Mouse (Mus musculus) midbrain, embryonic 12.5 days (tissue): ENCODE data around the gene Bcdin3d. TPM values are rescaled to one million over a fixed set of nuclear protein-coding genes. Genes with fewer than 3 reads are reported as not detected.
A peak's percentile ranks its signal among the peaks of the same experiment; 100 is the strongest.
"Not testable (repeated sequence)": the region's sequence is repeated elsewhere in the genome, so short reads cannot be mapped to it uniquely, and the experiment has no call there.

Source experiments
- ATAC-seq: fragments of 200-750 bp; cut with Nextera tagmentation; 2 replicates; pipeline ENCODE4 v1.8.0; 2017; ENCODE audit warnings: low read depth, moderate TSS enrichment, moderate library complexity; ENCODE audit not compliant: low FRiP score
- H3K27ac ChIP-seq: fragments of 300-500 bp; sonication (generic); replicated peaks from 2 replicates; pipeline ENCODE4 v1.5.1; 2016; ENCODE audit warnings: mild to moderate bottlenecking
- H3K27me3 ChIP-seq: fragments of 300-500 bp; sonication (generic); 2 replicates; pipeline ENCODE4 v1.6.1; 2016; ENCODE audit warnings: mild to moderate bottlenecking
- H3K36me3 ChIP-seq: fragments of 300-500 bp; sonication (generic); 2 replicates; pipeline ENCODE4 v1.6.1; 2016
- H3K4me1 ChIP-seq: fragments of 300-500 bp; sonication (generic); 2 replicates; pipeline ENCODE4 v1.6.1; 2016
- H3K4me2 ChIP-seq: fragments of 300-500 bp; sonication (generic); replicated peaks from 2 replicates; pipeline ENCODE4 v1.6.1; 2016; ENCODE audit warnings: mild to moderate bottlenecking, moderate library complexity
- H3K4me3 ChIP-seq: fragments of 300-500 bp; sonication (generic); 2 replicates; pipeline ENCODE4 v1.5.1; 2016; ENCODE audit warnings: mild to moderate bottlenecking
- H3K9ac ChIP-seq: fragments of 300-500 bp; sonication (generic); replicated peaks from 2 replicates; pipeline ENCODE4 v1.6.1; 2016; ENCODE audit warnings: mild to moderate bottlenecking, moderate library complexity
- H3K9me3 ChIP-seq: fragments of 300-500 bp; sonication (generic); 2 replicates; pipeline ENCODE4 v1.6.1; 2016; ENCODE audit warnings: mild to moderate bottlenecking
- WGBS: fragments of 180-500 bp; shearing (Covaris S2); methylation state at CpG from one replicate; pipeline ENCODE4 v1.1.7; 2016; 5-methylcytosine and 5-hydroxymethylcytosine counted together
- polyA plus RNA-seq: library from polyadenylated mRNA; unstranded; fragments of >200 nt; fragmentation: Nextera tagmentation; extraction: Ambion mirVana; gene quantifications from 2 replicates; pipeline ENCODE4 v1.2.1, GENCODE M21; 2016

Gene Bcdin3d
- polyA plus RNA-seq, 1 experiment from 2014 or later, result 19.9 TPM

- 76% methylated on average over 11 of the region's 11 CpGs for WGBS
- Histone ChIP-seq H3K27ac (no peak overlapping the region), H3K9ac (no peak overlapping the region; the same call in 1 of the 2 replicates), H3K4me2 (no peak overlapping the region), H3K36me3 (peaks cover 2% of the 10 kb centered on the region; the same call in 1 of the 2 replicates), H3K27me3 (no peaks in the 10 kb centered on the region), H3K4me3 (no peak overlapping the region), H3K4me1 (peaks cover 44% of the 10 kb centered on the region), H3K9me3 (no peaks in the 10 kb centered on the region)
- ATAC-seq, result no peak
Measured at GRCm38 (mm10) chr15:99453153-99453900, 21.2 kb downstream of the Bcdin3d start.

- 92% methylated on average over 8 of the region's 8 CpGs for WGBS
- no peak overlapping the region for H3K9ac ChIP-seq
- H3K4me1 ChIP-seq, result peaks cover 19% of the 10 kb centered on the region
- peaks cover 2% of the 10 kb centered on the region; the same call in 1 of the 2 replicates for H3K36me3 ChIP-seq
- no peak for ATAC-seq
- H3K4me2 ChIP-seq, result no peak overlapping the region
- no peak overlapping the region for H3K27ac ChIP-seq
- no peaks in the 10 kb centered on the region for H3K27me3 ChIP-seq
- H3K4me3 ChIP-seq, result no peak overlapping the region
- no peaks in the 10 kb centered on the region for H3K9me3 ChIP-seq
Measured at GRCm38 (mm10) chr15:99449751-99450280, 24.7 kb downstream of the Bcdin3d start.

- H3K4me3 ChIP-seq, result no peak overlapping the region
- ATAC-seq, result no peak
Measured at GRCm38 (mm10) chr15:99449131-99449750, 25.3 kb downstream of the Bcdin3d start.

GRCm38 (mm10) chr15:99446136-99446535 is 28.4 kb downstream of the Bcdin3d start:
- not testable (repeated sequence) for H3K27ac ChIP-seq, H3K4me2 ChIP-seq, H3K27me3 ChIP-seq, ATAC-seq, H3K4me1 ChIP-seq, H3K9ac ChIP-seq, H3K4me3 ChIP-seq, H3K9me3 ChIP-seq, H3K36me3 ChIP-seq
- WGBS, result 93% methylated on average over 10 of the region's 10 CpGs

More at GRCm38 (mm10) chr15:99449131-99449750, 25.3 kb downstream of the Bcdin3d start:
- Histone ChIP-seq H3K4me1 (peaks cover 15% of the 10 kb centered on the region; the same call in 1 of the 2 replicates), H3K9ac (no peak overlapping the region), H3K27ac (no peak overlapping the region), H3K36me3 (peaks cover 2% of the 10 kb centered on the region; the same call in 1 of the 2 replicates), H3K27me3 (no peaks in the 10 kb centered on the region), H3K9me3 (no peaks in the 10 kb centered on the region), H3K4me2 (no peak overlapping the region)
- WGBS, result 83% methylated on average over 9 of the region's 9 CpGs

- Histone ChIP-seq H3K27ac (no peak overlapping the region; the same call in 1 of the 2 replicates), H3K4me2 (no peak overlapping the region), H3K4me3 (no peak overlapping the region), H3K4me1 (peaks cover 12% of the 10 kb centered on the region), H3K36me3 (peaks cover 3% of the 10 kb centered on the region), H3K9ac (no peak overlapping the region), H3K27me3 (no peaks in the 10 kb centered on the region), H3K9me3 (no peaks in the 10 kb centered on the region)
- ATAC-seq, result no peak
- WGBS, result 59% methylated on average over 6 of the region's 6 CpGs
Measured at GRCm38 (mm10) chr15:99445567-99445966, 29.0 kb downstream of the Bcdin3d start.

GRCm38 (mm10) chr15:99442358-99442757 is 32.2 kb downstream of the Bcdin3d start:
- Histone ChIP-seq H3K4me2 (no peak overlapping the region), H3K36me3 (peaks cover 14% of the 10 kb centered on the region), H3K9me3 (no peaks in the 10 kb centered on the region), H3K27me3 (no peaks in the 10 kb centered on the region), H3K4me3 (no peak overlapping the region), H3K4me1 (peaks cover 18% of the 10 kb centered on the region), H3K9ac (no peak overlapping the region), H3K27ac (no peak overlapping the region)
- WGBS, result 90% methylated on average over 7 of the region's 7 CpGs
- ATAC-seq, result no peak

GRCm38 (mm10) chr15:99440816-99441457 is 33.6 kb downstream of the Bcdin3d start:
- H3K27me3 ChIP-seq, result no peaks in the 10 kb centered on the region

GRCm38 (mm10) chr15:99440112-99440815 is 34.3 kb downstream of the Bcdin3d start:
- Histone ChIP-seq H3K9me3 (no peaks in the 10 kb centered on the region), H3K27ac (peak overlapping the region; percentile 68), H3K4me3 (no peak overlapping the region), H3K4me1 (peaks cover 29% of the 10 kb centered on the region), H3K36me3 (peaks cover 22% of the 10 kb centered on the region; the same call in 1 of the 2 replicates), H3K27me3 (no peaks in the 10 kb centered on the region), H3K4me2 (no peak overlapping the region), H3K9ac (0 out of 2 replicates have a peak overlapping the region, but pooled peaks have one; percentile 28)
- ATAC-seq, result peak; percentile 52; the same call in 1 of the 2 replicates
- 44% methylated on average over 2 of the region's 2 CpGs for WGBS

More at GRCm38 (mm10) chr15:99440816-99441457, 33.6 kb downstream of the Bcdin3d start:
- Histone ChIP-seq H3K4me1 (peaks cover 28% of the 10 kb centered on the region), H3K4me2 (no peak overlapping the region), H3K9me3 (no peaks in the 10 kb centered on the region), H3K9ac (0 out of 2 replicates have a peak overlapping the region, but pooled peaks have one; percentile 28), H3K36me3 (peaks cover 22% of the 10 kb centered on the region; the same call in 1 of the 2 replicates), H3K4me3 (no peak overlapping the region), H3K27ac (peak overlapping the region; percentile 68)
- no peak for ATAC-seq
- 64% methylated on average over 8 of the region's 8 CpGs for WGBS

GRCm38 (mm10) chr15:99438966-99439698 is 35.4 kb downstream of the Bcdin3d start:
- no peaks in the 10 kb centered on the region for H3K27me3 ChIP-seq
- no peaks in the 10 kb centered on the region for H3K9me3 ChIP-seq
- peaks cover 23% of the 10 kb centered on the region; the same call in 1 of the 2 replicates for H3K36me3 ChIP-seq
- no peak overlapping the region for H3K27ac ChIP-seq
- no peak for ATAC-seq
- 83% methylated on average over 8 of the region's 8 CpGs for WGBS
- no peak overlapping the region for H3K4me2 ChIP-seq
- H3K4me1 ChIP-seq, result peaks cover 37% of the 10 kb centered on the region
- H3K4me3 ChIP-seq, result no peak overlapping the region
- no peak overlapping the region; the same call in 1 of the 2 replicates for H3K9ac ChIP-seq

GRCm38 (mm10) chr15:99433913-99434312 is 40.6 kb downstream of the Bcdin3d start:
- WGBS, result 88% methylated on average over 12 of the region's 12 CpGs
- H3K36me3 ChIP-seq, result peaks cover 58% of the 10 kb centered on the region
- H3K27ac ChIP-seq, result no peak overlapping the region

More at GRCm38 (mm10) chr15:99433913-99434312, 40.6 kb downstream of the Bcdin3d start:
- Histone ChIP-seq H3K4me1 (peaks cover 23% of the 10 kb centered on the region), H3K27me3 (no peaks in the 10 kb centered on the region), H3K4me2 (no peak overlapping the region), H3K9me3 (no peaks in the 10 kb centered on the region), H3K9ac (no peak overlapping the region), H3K4me3 (no peak overlapping the region)
- ATAC-seq, result no peak
